Mouse (Mus musculus) duodenum, adult 2 months (tissue): ENCODE data around the gene Olfr1276. TPM values are rescaled to one million over a fixed set of nuclear protein-coding genes. Genes with fewer than 3 reads are reported as not detected.

ENCODE experiments used
- polyA plus RNA-seq: library from polyadenylated mRNA; depleted of rRNA; stranded (reverse); fragments of >200 nt; gene quantifications from 2 replicates; pipeline ENCODE4 v1.2.3, GENCODE M21; 2012; ENCODE audit warnings: low replicate concordance; rRNA removed

Olfr1276 gene
- polyA plus RNA-seq = not detected in 2 replicates

DNA sequence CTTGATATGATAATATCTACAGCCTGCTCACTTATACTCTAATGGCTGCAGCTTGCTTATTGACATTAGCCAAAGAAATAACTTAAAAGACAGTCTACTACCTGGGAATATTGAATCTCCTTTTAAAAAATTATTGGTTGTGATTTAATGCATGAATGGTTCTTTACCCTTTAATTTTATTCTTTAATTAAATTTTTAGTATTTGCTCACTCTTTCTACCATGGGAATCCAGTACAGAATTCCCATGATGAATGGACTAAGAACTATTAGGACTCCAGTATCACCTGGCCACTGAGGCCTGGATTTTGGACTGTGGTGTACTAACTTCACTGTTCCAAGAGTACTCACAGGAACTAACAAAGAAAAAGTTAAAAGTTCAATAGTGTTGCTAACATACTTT lies at the start of gene Olfr1276:
Gene Olfr1276, plus strand, starts transcription at position 301 of the 400 bp plus-strand sequence.

DNA sequence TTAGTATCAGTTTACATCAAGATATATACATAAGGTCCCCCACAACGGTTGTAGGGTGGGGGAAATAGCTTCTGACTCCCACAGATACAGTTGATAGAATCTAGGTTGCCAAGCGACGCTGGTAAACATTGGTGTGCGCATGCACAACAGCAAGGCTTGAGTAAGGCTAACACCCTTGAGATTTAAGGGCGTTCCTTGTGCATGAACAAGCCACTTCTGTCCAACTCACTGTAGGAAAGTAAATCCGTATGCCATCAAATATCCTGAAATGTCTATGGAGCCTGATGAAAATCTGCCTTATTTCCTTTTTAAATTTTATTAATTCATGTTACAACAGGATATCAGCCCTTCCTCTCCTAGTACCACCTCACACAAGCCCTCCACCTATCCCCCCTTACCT lies 24.8 kb upstream of the Olfr1276 start, which contains the start of gene 4930430A15Rik:
Gene 4930430A15Rik, minus strand, starts transcription at position 101 of the 400 bp plus-strand sequence.

DNA sequence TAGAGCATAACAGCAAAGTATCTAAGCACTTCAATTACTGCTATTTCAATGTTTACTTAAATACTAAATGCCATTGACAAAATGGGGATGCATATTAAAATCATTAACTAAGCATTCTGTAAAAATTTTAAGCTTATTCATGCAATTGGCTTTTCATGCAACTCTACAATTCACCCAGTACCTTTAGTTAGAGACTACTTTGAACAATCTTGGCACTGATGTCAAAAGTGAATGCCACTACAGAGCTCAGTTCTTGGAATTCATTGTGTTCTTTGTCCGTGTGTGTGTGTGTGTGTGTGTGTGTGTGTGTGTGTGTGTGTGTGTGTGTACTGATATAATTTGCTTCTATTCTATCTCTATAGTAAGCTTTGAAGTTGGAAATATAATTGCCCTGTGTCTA lies 19.1 kb upstream of the Olfr1276 start, which contains the start of gene Olfr1275:
Gene Olfr1275, minus strand, starts transcription at position 101 of the 400 bp plus-strand sequence.

DNA sequence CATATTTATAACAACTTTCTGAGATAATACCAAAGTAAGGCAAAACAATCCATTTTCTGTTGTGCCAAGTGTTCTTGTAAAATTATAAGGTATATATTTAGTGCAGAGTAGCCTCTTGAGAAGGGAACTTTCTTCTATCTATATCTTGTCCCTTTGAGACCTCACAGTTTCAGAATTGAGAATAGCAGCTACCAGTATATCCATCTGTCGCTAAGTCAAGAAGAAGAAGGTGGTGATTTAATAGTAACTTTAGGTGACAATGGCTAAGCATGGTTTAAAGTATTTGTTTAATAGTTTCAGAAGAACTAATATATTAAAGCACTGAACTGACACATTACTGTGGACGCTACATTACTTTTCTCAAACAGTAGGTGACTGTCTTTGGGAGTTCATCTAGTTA lies 19.7 kb downstream of the Olfr1276 start, which contains the start of gene Olfr1277:
Gene Olfr1277, minus strand, starts transcription at position 101 of the 400 bp plus-strand sequence.

DNA sequence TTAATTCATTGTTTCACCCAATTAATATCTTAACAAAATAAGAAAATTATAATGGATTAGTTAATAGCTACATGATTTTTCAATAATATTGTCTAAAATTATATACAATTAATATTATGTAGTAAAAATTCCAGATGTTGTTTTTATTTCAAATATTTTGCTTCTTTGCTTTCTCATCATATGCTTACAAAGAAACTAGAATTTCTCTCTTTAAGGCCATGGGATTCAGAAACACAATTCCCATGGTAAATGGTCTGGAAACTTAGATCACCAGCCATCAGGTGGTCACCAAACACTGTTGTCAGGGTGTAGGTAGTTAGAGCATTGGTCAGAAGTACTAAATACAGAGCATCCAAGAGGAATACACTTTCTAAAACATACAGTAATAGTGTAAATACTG lies 35.5 kb downstream of the Olfr1276 start, which contains the start of gene Olfr1278:
Gene Olfr1278, plus strand, starts transcription at position 301 of the 400 bp plus-strand sequence.

DNA sequence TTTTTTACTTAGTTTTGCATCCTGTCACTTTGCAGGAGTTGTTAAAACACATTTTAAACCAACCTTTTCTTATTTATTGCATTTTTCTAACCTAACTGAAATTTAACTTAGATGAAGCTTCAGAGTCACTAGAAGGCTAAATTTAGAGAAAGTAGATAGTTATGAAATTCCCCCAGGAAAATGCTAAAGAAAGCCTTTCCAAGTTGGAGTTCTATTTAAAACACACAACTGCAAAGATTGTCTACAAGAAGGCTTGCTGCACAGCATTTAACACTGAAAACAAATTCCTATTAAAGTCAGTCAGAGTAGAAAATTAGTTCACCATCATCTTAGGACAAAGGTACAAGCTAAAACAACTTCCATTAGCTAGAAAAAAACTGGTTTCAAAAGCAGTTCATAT lies 46.1 kb downstream of the Olfr1276 start, which contains the start of gene Olfr1279:
Gene Olfr1279, plus strand, starts transcription at position 262 of the 400 bp plus-strand sequence.

Other genes starting within 250 kb of the Olfr1276 start
- not detected in 2 replicates for gene Gm13941, start 148.5 kb upstream of the Olfr1276 start, polyA plus RNA-seq
- not detected in 2 replicates for gene Gm15130, start 101.6 kb upstream of the Olfr1276 start, polyA plus RNA-seq
- gene 4930430A15Rik, start 24.9 kb upstream of the Olfr1276 start, polyA plus RNA-seq = not detected in 2 replicates
- gene Olfr1275, start 19.2 kb upstream of the Olfr1276 start, polyA plus RNA-seq = not detected in 2 replicates
- not detected in 2 replicates for gene Olfr1277, start 19.6 kb downstream of the Olfr1276 start, polyA plus RNA-seq
- gene Olfr1278, start 35.6 kb downstream of the Olfr1276 start, polyA plus RNA-seq = not detected in 2 replicates
- gene Olfr1279, start 46.1 kb downstream of the Olfr1276 start, polyA plus RNA-seq = not detected in 2 replicates
- gene Olfr1280, start 59.5 kb downstream of the Olfr1276 start, polyA plus RNA-seq = not detected in 2 replicates
- gene Olfr1281, start 72.0 kb downstream of the Olfr1276 start, polyA plus RNA-seq = not detected in 2 replicates
- not detected in 2 replicates for gene Olfr1282, start 81.6 kb downstream of the Olfr1276 start, polyA plus RNA-seq
- not detected in 2 replicates for gene Olfr1283, start 112.3 kb downstream of the Olfr1276 start, polyA plus RNA-seq
- not detected in 2 replicates for gene Olfr1284, start 121.0 kb downstream of the Olfr1276 start, polyA plus RNA-seq
- not detected in 2 replicates for gene Olfr1286, start 168.6 kb downstream of the Olfr1276 start, polyA plus RNA-seq
- gene Olfr1287, start 194.6 kb downstream of the Olfr1276 start, polyA plus RNA-seq = not detected in 2 replicates
- not detected in 2 replicates for gene Olfr1288, start 219.6 kb downstream of the Olfr1276 start, polyA plus RNA-seq
- not detected in 2 replicates for gene Olfr1289, start 226.3 kb downstream of the Olfr1276 start, polyA plus RNA-seq
- not detected in 2 replicates for gene Olfr1290, start 239.3 kb downstream of the Olfr1276 start, polyA plus RNA-seq
- gene Olfr1291-ps1, start 242.7 kb downstream of the Olfr1276 start, polyA plus RNA-seq = not detected in 2 replicates